Mouse (Mus musculus) erythroblast, embryonic 14.5 days (primary cell): ENCODE measurements around the gene Zfp365.

Source experiments
- GATA1 ChIP-seq: IDR thresholded peaks from 2 replicates; pipeline ENCODE4 v1.6.1; 2012; ENCODE audit warnings: low read length, inconsistent platforms, mixed read lengths
- TAL1 ChIP-seq: IDR thresholded peaks from 3 replicates; pipeline ENCODE4 v1.6.1; 2012; ENCODE audit warnings: low read length, inconsistent platforms, mixed read lengths

DNA sequence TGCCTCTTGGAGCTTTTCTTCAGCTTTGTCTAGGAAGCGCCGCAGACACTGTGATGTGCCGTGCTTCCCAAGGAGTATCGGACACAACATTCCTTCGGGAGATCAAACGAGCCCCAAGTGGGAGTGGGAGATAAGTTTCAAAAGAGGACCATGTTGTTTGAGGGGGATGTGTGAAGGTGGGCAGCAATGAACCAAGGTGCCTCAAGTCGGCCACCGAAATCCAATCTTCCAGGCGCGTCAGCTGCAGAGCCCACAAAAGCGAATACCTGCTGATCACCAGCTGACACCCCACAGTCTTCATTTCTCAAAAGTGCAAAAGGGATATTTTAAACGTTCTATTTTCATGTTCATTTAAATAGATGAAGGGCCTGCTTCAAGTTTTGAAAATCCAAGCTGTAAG, 27.1 kb upstream of the Zfp365 start:
- no peak for TF ChIP-seq TAL1
- TF ChIP-seq GATA1: no peak
